Mouse (Mus musculus): ENCODE data around the gene Ccdc78. TPM values are rescaled to one million over a fixed set of nuclear protein-coding genes. Genes with fewer than 3 reads are reported as not detected.

Gene Ccdc78
- polyA plus RNA-seq, 1 experiment from 2014 or later = 0.05 TPM

- H3K36me3 ChIP-seq = peaks cover 64% of the 10 kb centered on the region
- no peak overlapping the region for H3K4me2 ChIP-seq
- DNase-seq (no peak), ATAC-seq (ENCODE audit: low read depth) (no peak)
- H3K4me3 ChIP-seq (replicated peaks) = no peak overlapping the region
- no peaks in the 10 kb centered on the region for H3K9me3 ChIP-seq (replicated peaks)
- no peak overlapping the region for H3K9ac ChIP-seq
- H3K27me3 ChIP-seq = no peaks in the 10 kb centered on the region
- H3K27ac ChIP-seq = no peak overlapping the region
- 79% methylated on average over 7 of the region's 7 CpGs for WGBS (ENCODE audit: insufficient replicate concordance)
- peaks cover 21% of the 10 kb centered on the region for H3K4me1 ChIP-seq (replicated peaks)
Measured at GRCm38 (mm10) chr17:25783086-25783485, 3.3 kb upstream of the Ccdc78 start.

GRCm38 (mm10) chr17:25783861-25784574 lies 2.4 kb upstream of the Ccdc78 start:
- H3K9me3 ChIP-seq (replicated peaks) = no peaks in the 10 kb centered on the region
- peak overlapping the region; percentile 80 for H3K4me2 ChIP-seq
- H3K27me3 ChIP-seq = no peaks in the 10 kb centered on the region
- peaks cover 21% of the 10 kb centered on the region for H3K4me1 ChIP-seq (replicated peaks)
- H3K36me3 ChIP-seq = peaks cover 61% of the 10 kb centered on the region
- H3K27ac ChIP-seq = no peak overlapping the region
- ATAC-seq (ENCODE audit: low read depth) (no peak), DNase-seq (no peak)
- WGBS (ENCODE audit: insufficient replicate concordance) = 77% methylated on average over 15 of the region's 15 CpGs
- peak overlapping the region; percentile 69 for H3K4me3 ChIP-seq (replicated peaks)
- 0 out of 2 replicates have a peak overlapping the region, but pooled peaks have one; percentile 75 for H3K9ac ChIP-seq

- Histone ChIP-seq H3K4me1 (replicated peaks) (peaks cover 22% of the 10 kb centered on the region), H3K4me2 (peak within 1 kb of the TSS; percentile 80), H3K36me3 (peaks cover 60% of the 10 kb centered on the region), H3K9me3 (replicated peaks) (no peaks in the 10 kb centered on the region), H3K9ac (peak within 1 kb of the TSS; percentile 75), H3K4me3 (replicated peaks) (peak within 1 kb of the TSS; percentile 69), H3K27ac (peak within 1 kb of the TSS; percentile 43), H3K27me3 (no peaks in the 10 kb centered on the region)
- under 1% methylated on average over 23 of the region's 23 CpGs for WGBS (ENCODE audit: insufficient replicate concordance)
- peak; percentile 93 for DNase-seq
- ATAC-seq (ENCODE audit: low read depth) = peak; percentile 86
Measured at GRCm38 (mm10) chr17:25785281-25785745, 1.1 kb upstream of the Ccdc78 start, which contains the start of gene Haghl. Haghl (minus strand) TSS chr17:25785673.

GRCm38 (mm10) chr17:25786781-25787504 lies 563 bp downstream of the Ccdc78 start:
- Histone ChIP-seq H3K4me1 (replicated peaks) (peaks cover 35% of the 10 kb centered on the region), H3K27ac (no peak overlapping the region), H3K27me3 (no peaks in the 10 kb centered on the region), H3K9ac (no peak overlapping the region), H3K4me2 (no peak overlapping the region), H3K4me3 (replicated peaks) (no peak overlapping the region), H3K9me3 (replicated peaks) (no peaks in the 10 kb centered on the region), H3K36me3 (peaks cover 48% of the 10 kb centered on the region)
- WGBS (ENCODE audit: insufficient replicate concordance) = 83% methylated on average over 9 of the region's 9 CpGs
- ATAC-seq (ENCODE audit: low read depth) = no peak
- no peak for DNase-seq

GRCm38 (mm10) chr17:25791320-25791842 lies 5.0 kb downstream of the Ccdc78 start:
- Histone ChIP-seq H3K4me2 (peak overlapping the region; percentile 94), H3K27ac (peak overlapping the region; percentile 92), H3K9me3 (replicated peaks) (no peaks in the 10 kb centered on the region), H3K27me3 (no peaks in the 10 kb centered on the region), H3K4me1 (replicated peaks) (peaks cover 40% of the 10 kb centered on the region), H3K36me3 (peaks cover 30% of the 10 kb centered on the region), H3K4me3 (replicated peaks) (peak overlapping the region; percentile 89), H3K9ac (peak overlapping the region; percentile 84)
- no peak for ATAC-seq (ENCODE audit: low read depth)
- no peak for DNase-seq
- WGBS (ENCODE audit: insufficient replicate concordance) = 27% methylated on average over 19 of the region's 19 CpGs

- H3K36me3 ChIP-seq = peaks cover 30% of the 10 kb centered on the region
- peak overlapping the region; percentile 89 for H3K4me3 ChIP-seq (replicated peaks)
- H3K9me3 ChIP-seq (replicated peaks) = no peaks in the 10 kb centered on the region
- peak overlapping the region; percentile 84 for H3K9ac ChIP-seq
- DNase-seq = peak; percentile 74
- H3K27ac ChIP-seq = peak overlapping the region; percentile 92
- under 1% methylated on average over 45 of the region's 45 CpGs for WGBS (ENCODE audit: insufficient replicate concordance)
- H3K4me1 ChIP-seq (replicated peaks) = peaks cover 42% of the 10 kb centered on the region
- ATAC-seq (ENCODE audit: low read depth) = peak; percentile 67
- H3K27me3 ChIP-seq = no peaks in the 10 kb centered on the region
- peak overlapping the region; percentile 94 for H3K4me2 ChIP-seq
Measured at GRCm38 (mm10) chr17:25791843-25792527, 5.6 kb downstream of the Ccdc78 start.

- peak within 1 kb of the TSS; percentile 94 for H3K4me2 ChIP-seq
- peaks cover 48% of the 10 kb centered on the region for H3K4me1 ChIP-seq (replicated peaks)
- H3K27ac ChIP-seq = peak within 1 kb of the TSS; percentile 92
- WGBS (ENCODE audit: insufficient replicate concordance) = 1% methylated on average over 14 of the region's 14 CpGs
- H3K9ac ChIP-seq = peak within 1 kb of the TSS; percentile 84
- H3K27me3 ChIP-seq = no peaks in the 10 kb centered on the region
- DNase-seq (peak; percentile 38), ATAC-seq (ENCODE audit: low read depth) (peak; percentile 43; the same call in 1 of the 2 replicates)
- H3K36me3 ChIP-seq = peaks cover 26% of the 10 kb centered on the region
- no peaks in the 10 kb centered on the region for H3K9me3 ChIP-seq (replicated peaks)
- H3K4me3 ChIP-seq (replicated peaks) = peak within 1 kb of the TSS; percentile 89
Measured at GRCm38 (mm10) chr17:25792615-25793014, 6.2 kb downstream of the Ccdc78 start, which contains the start of gene Fam173a. Fam173a (minus strand) TSS chr17:25792901.

GRCm38 (mm10) chr17:25794197-25794596 lies 7.8 kb downstream of the Ccdc78 start:
- H3K4me3 ChIP-seq (replicated peaks) = no peak overlapping the region
- H3K4me2 ChIP-seq = no peak overlapping the region
- DNase-seq (no peak), ATAC-seq (ENCODE audit: low read depth) (no peak)
- 80% methylated on average over 13 of the region's 13 CpGs for WGBS (ENCODE audit: insufficient replicate concordance)
- H3K9me3 ChIP-seq (replicated peaks) = no peaks in the 10 kb centered on the region
- H3K36me3 ChIP-seq = peaks cover 13% of the 10 kb centered on the region
- no peak overlapping the region for H3K9ac ChIP-seq
- H3K27ac ChIP-seq = no peak overlapping the region
- peaks cover 49% of the 10 kb centered on the region for H3K4me1 ChIP-seq (replicated peaks)
- no peaks in the 10 kb centered on the region for H3K27me3 ChIP-seq

- Histone ChIP-seq H3K27ac (no peak overlapping the region), H3K27me3 (no peaks in the 10 kb centered on the region), H3K4me3 (replicated peaks) (no peak overlapping the region), H3K4me1 (replicated peaks) (peaks cover 49% of the 10 kb centered on the region), H3K9me3 (replicated peaks) (no peaks in the 10 kb centered on the region), H3K4me2 (peak overlapping the region; percentile 98), H3K9ac (no peak overlapping the region), H3K36me3 (peaks cover 5% of the 10 kb centered on the region)
- ATAC-seq (ENCODE audit: low read depth) (no peak), DNase-seq (no peak)
- WGBS (ENCODE audit: insufficient replicate concordance) = 83% methylated on average over 17 of the region's 17 CpGs
Measured at GRCm38 (mm10) chr17:25794998-25795397, 8.6 kb downstream of the Ccdc78 start.

- Histone ChIP-seq H3K27ac (peak within 1 kb of the TSS; percentile 34), H3K9me3 (replicated peaks) (no peaks in the 10 kb centered on the region), H3K27me3 (no peaks in the 10 kb centered on the region), H3K4me1 (replicated peaks) (peaks cover 45% of the 10 kb centered on the region), H3K4me2 (peak within 1 kb of the TSS; percentile 98), H3K9ac (peak within 1 kb of the TSS; percentile 80), H3K4me3 (replicated peaks) (peak within 1 kb of the TSS; percentile 83), H3K36me3 (peaks cover 1% of the 10 kb centered on the region)
- ATAC-seq (ENCODE audit: low read depth) (no peak), DNase-seq (no peak)
- 47% methylated on average over 6 of the region's 6 CpGs for WGBS (ENCODE audit: insufficient replicate concordance)
Measured at GRCm38 (mm10) chr17:25795609-25796092, 9.3 kb downstream of the Ccdc78 start, which contains the start of gene AC134908.4. AC134908.4 (minus strand) TSS chr17:25795659.

All from liver, embryonic 13.5 days (tissue).